Mouse (Mus musculus) testis, adult 2 months (tissue): ENCODE results near the gene Igfbp2. TPM values are rescaled to one million over a fixed set of nuclear protein-coding genes. Genes with fewer than 3 reads are reported as not detected.

ENCODE experiments used
- H3K27ac ChIP-seq: fragments of 200-500 bp; 2 replicates; pipeline ENCODE4 v1.5.1; 2012; ENCODE audit warnings: low read depth, low read length; ENCODE audit not compliant: control insufficient read depth, insufficient read depth
- H3K27me3 ChIP-seq: fragments of 200-500 bp; 2 replicates; pipeline ENCODE4 v1.6.1; 2012; ENCODE audit warnings: mild to moderate bottlenecking, low read length, moderate library complexity; ENCODE audit not compliant: control insufficient read depth, insufficient read depth
- H3K36me3 ChIP-seq: fragments of 200-500 bp; 2 replicates; pipeline ENCODE4 v1.6.1; 2012; ENCODE audit warnings: mild to moderate bottlenecking, low read length; ENCODE audit not compliant: control insufficient read depth, insufficient read depth
- H3K4me1 ChIP-seq: fragments of 200-500 bp; 2 replicates; pipeline ENCODE4 v1.6.1; 2012; ENCODE audit warnings: low read length; ENCODE audit not compliant: control insufficient read depth, insufficient read depth
- H3K4me3 ChIP-seq: fragments of 200-500 bp; 2 replicates; pipeline ENCODE4 v1.5.1; 2012; ENCODE audit warnings: low read depth, mild to moderate bottlenecking, low read length, moderate library complexity, mixed read lengths; ENCODE audit not compliant: control insufficient read depth
- CTCF ChIP-seq: fragments of 200-500 bp; IDR thresholded peaks from 2 replicates; pipeline ENCODE4 v1.5.1; 2012; ENCODE audit warnings: low read depth, mild to moderate bottlenecking, inconsistent platforms, low read length, moderate library complexity; ENCODE audit not compliant: control insufficient read depth, insufficient read depth, insufficient replicate concordance
- POLR2A ChIP-seq: fragments of 200-500 bp; IDR thresholded peaks from 2 replicates; pipeline ENCODE4 v1.6.1; 2012; ENCODE audit warnings: low read depth, mild to moderate bottlenecking, inconsistent platforms, low read length, moderate library complexity; ENCODE audit not compliant: control insufficient read depth
- polyA plus RNA-seq: library from polyadenylated mRNA; depleted of rRNA; stranded (reverse); fragments of >200 nt; gene quantifications from 2 replicates; pipeline ENCODE4 v1.2.3, GENCODE M21; 2012; rRNA removed

The Igfbp2 gene
- polyA plus RNA-seq = 20.2 and 27.3 TPM in 2 replicates

DNA sequence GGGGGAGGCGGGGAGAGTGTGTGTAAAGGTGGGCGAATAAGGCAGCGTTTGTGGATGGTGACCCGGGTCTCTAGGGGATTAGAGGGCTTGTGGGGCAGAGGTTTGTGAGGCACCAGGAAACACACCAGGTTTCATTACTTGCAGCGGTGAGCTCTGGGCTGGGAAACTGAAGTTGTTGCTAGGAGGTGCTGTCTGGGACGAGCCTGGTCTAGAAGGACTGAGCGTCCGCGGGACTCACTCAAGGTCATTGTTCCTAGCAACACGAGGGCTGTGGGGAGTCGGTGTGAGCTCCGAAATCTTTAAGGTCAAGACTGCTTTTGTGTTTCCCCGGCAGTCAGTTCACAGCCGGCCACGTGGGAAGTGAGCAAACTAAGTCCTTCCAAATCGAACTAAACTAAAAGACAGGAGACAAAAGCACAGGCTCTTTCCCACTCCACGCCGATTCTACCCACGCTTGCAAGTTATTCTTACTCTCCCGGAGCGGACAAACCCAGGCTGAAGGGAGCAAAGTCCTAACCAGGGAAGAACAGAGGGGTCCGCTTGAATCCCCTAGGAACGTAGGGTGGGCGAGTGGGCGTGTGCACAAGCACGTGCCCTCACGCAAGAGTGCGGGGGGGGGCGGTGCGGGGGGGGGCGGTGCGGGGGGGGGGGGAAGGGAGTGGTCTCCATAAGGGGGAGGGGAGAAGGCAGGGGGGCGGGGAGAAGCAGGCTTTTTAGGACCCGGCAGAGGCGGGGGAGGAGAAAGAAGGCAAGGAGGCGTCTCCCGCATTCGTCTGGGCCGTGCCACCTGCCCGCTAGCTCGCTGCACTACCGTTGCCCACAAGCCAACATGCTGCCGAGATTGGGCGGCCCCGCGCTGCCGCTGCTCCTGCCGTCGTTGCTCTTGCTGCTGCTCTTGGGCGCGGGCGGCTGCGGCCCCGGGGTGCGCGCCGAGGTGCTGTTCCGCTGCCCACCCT is at the start of gene Igfbp2:
TSS of gene Igfbp2 (plus strand) at position 753 of the 956 bp plus-strand sequence.
- TF ChIP-seq POLR2A (no peak), CTCF (no peak)
- no peaks in the 10 kb centered on the region for H3K36me3 ChIP-seq
- H3K27ac ChIP-seq = peak within 1 kb of the TSS; percentile 43
- H3K27me3 ChIP-seq = no peaks in the 10 kb centered on the region; the same call in 1 of the 2 replicates
- H3K4me1 ChIP-seq = peaks cover 6% of the 10 kb centered on the region
- peak within 1 kb of the TSS; percentile 56 for H3K4me3 ChIP-seq

DNA sequence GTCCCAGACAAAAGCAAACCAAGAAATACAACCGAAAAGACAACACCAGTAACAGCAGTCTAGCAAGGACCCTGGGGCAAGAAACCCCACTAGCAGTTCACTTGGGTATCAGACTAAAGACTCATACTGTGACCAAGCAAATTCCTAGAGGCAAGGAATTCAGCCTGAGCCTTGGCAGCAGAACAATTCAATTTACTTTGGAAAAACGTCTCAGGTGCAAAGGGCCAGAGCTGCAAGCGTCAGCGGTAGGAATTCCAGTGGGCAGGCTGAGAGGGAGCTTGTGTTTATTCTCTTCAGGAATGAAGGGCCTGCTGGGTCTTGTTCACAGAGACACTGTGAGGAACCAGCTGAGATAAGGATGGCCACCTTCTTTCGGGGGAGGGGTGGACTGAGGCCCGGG is 45.5 kb upstream of the Igfbp2 start:
- no peak overlapping the region for H3K27ac ChIP-seq
- TF ChIP-seq CTCF (no peak), POLR2A (no peak)
- H3K4me1 ChIP-seq = no peaks in the 10 kb centered on the region
- H3K36me3 ChIP-seq = no peaks in the 10 kb centered on the region
- H3K4me3 ChIP-seq = no peak overlapping the region
- no peaks in the 10 kb centered on the region for H3K27me3 ChIP-seq

DNA sequence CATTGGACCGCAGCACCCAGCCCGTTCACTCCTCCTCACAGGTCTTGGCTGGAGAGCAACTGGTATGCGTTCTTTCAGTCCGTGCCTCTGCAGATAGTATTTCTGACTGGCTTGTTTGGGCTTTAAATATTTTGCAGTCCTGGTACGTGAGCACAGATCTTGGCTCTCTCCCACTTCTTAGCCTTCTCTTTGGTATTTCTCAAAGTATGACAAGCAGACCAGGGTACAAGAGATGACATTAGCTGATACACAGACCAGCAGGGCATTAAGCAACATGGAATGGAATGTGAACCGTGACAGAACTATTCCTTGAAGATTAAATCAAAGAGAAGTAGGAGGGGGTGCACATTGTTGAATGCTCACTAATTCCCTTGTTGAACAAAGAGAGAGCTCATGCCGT is 43.6 kb upstream of the Igfbp2 start:
- Histone ChIP-seq H3K27ac (no peak overlapping the region), H3K4me1 (no peaks in the 10 kb centered on the region), H3K4me3 (no peak overlapping the region), H3K27me3 (no peaks in the 10 kb centered on the region), H3K36me3 (no peaks in the 10 kb centered on the region)
- TF ChIP-seq CTCF (no peak), POLR2A (no peak)

DNA sequence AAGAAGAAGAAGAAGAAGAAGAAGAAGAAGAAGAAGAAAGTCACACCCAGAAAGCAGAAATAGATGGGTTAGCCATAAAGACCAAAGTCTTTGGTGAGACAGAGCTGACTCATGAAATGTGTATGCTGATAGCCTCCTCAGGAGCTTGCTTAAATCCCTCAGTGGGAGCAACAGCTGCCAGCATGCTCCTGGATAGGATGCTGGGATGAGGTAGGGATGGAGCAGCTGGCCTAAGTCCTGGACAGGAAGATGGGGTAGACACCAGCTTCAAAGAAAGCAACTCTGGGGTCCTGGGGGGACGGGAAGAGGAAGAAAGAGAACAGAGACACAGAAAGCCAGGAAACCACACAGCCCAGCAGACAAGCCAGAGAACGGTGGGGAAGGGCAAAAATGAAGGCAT is 41.0 kb upstream of the Igfbp2 start:
- no peak overlapping the region for H3K4me3 ChIP-seq
- H3K27ac ChIP-seq = no peak overlapping the region
- H3K4me1 ChIP-seq = no peaks in the 10 kb centered on the region
- H3K36me3 ChIP-seq = no peaks in the 10 kb centered on the region
- H3K27me3 ChIP-seq = no peaks in the 10 kb centered on the region
- TF ChIP-seq CTCF (no peak), POLR2A (no peak)

DNA sequence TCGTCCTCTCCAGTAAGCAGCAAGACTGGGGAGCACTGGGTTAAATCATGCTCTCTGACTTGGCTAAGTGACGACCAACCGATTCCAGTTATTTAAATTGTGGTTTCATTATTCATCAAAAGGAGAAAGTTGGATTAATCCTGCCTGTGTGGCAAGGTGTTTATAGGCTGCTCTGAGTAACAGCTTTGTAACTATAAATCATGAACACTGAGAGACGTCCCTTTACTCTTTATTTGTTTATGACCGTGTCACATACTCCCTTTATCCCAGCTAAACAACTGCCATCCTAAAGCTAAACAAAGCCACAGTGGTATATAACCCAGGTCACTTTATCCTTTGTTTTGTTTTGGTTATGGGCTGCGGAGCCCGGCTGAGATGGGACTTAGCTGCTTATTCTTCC is 40.3 kb upstream of the Igfbp2 start:
- Histone ChIP-seq H3K36me3 (no peaks in the 10 kb centered on the region), H3K4me1 (no peaks in the 10 kb centered on the region), H3K27me3 (no peaks in the 10 kb centered on the region), H3K27ac (no peak overlapping the region), H3K4me3 (no peak overlapping the region)
- TF ChIP-seq POLR2A (no peak), CTCF (no peak)

DNA sequence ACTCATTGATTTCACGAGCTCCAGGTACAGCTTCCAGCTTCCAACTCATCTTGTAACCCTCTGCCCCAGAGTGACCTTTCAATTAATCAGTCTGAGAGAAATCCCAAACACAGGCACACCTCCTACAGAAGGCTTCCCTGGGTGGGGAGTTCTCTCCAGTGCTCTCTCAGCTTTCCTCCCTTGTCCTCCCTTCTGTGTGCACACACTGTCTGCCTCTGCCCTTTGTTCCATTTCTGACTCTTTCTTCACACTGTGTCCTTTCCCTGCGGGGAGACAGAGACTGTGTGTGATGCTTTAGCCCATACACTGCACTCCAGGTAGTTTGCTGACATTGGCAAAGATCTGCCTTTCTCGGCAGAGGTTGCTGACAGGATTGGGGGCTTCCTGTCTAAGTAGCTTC is 33.6 kb upstream of the Igfbp2 start:
- Histone ChIP-seq H3K4me3 (no peak overlapping the region), H3K36me3 (no peaks in the 10 kb centered on the region), H3K27me3 (no peaks in the 10 kb centered on the region), H3K27ac (no peak overlapping the region), H3K4me1 (no peaks in the 10 kb centered on the region)
- no peak for TF ChIP-seq POLR2A
- TF ChIP-seq CTCF = no peak

DNA sequence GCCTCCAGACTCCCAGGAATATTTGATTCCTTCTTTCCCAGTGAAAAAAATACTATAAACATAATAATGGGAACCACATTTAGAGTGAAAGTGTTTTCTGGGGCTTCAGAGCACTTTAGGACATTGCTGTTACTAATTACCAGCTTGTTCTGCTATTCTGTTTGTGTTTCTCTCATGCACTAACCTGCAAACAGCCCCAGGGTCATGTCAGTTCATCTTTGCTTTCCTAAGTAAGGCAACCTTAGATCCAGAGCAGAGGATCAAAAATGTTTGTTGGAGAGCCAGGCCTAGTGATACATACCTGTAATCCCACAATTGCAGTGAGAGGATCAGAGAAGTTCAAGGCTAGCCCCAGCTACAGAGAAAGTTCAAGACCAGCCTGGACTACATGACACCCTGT is 32.6 kb upstream of the Igfbp2 start:
- TF ChIP-seq CTCF (no peak), POLR2A (no peak)
- H3K4me1 ChIP-seq = no peaks in the 10 kb centered on the region
- H3K27me3 ChIP-seq = no peaks in the 10 kb centered on the region
- H3K4me3 ChIP-seq = no peak overlapping the region
- H3K36me3 ChIP-seq = no peaks in the 10 kb centered on the region
- no peak overlapping the region for H3K27ac ChIP-seq

DNA sequence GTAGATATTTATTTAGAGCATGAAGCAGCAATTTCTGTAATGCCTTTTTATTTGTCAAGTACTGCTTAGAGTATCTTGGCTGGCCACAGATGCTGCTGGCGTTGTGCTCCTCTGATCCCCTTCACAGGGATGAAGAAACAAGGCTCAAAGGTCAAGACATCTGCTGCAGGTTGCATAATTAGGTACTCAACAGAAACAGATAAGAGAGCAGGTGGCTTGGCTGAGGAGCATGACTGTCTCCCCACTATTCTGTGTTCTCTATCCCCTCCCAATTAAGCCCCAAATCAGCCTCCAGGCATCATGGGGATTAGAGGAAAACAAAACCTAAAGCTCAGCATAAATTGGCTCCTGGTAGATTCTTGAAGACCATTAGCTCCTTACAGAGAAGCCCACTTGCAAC is 32.0 kb upstream of the Igfbp2 start:
- no peaks in the 10 kb centered on the region for H3K36me3 ChIP-seq
- TF ChIP-seq POLR2A = no peak
- H3K27me3 ChIP-seq = no peaks in the 10 kb centered on the region
- H3K4me1 ChIP-seq = no peaks in the 10 kb centered on the region
- H3K4me3 ChIP-seq = no peak overlapping the region
- H3K27ac ChIP-seq = no peak overlapping the region
